Mouse (Mus musculus): ENCODE measurements at regions not wholly inside any gene's neighbourhood (a gene's known extent, or its start where the extent isn't known, plus 50 kb on each side); places are given as distances from the start of the nearest gene placed in this dataset.
"Not testable (repeated sequence)": the region's sequence is repeated elsewhere in the genome, so short reads cannot be mapped to it uniquely, and the experiment has no call there.

GRCm38 (mm10) chr2:48315306-48315705, 498.6 kb upstream of the Acvr2a start:
- ATAC-seq (replicated peaks; ENCODE audit: insufficient number of reproducible peaks, low FRiP score, low TSS enrichment, poor library complexity, severe bottlenecking) = 0 out of 2 replicates have a peak, but pooled peaks have one; percentile 35

DNA sequence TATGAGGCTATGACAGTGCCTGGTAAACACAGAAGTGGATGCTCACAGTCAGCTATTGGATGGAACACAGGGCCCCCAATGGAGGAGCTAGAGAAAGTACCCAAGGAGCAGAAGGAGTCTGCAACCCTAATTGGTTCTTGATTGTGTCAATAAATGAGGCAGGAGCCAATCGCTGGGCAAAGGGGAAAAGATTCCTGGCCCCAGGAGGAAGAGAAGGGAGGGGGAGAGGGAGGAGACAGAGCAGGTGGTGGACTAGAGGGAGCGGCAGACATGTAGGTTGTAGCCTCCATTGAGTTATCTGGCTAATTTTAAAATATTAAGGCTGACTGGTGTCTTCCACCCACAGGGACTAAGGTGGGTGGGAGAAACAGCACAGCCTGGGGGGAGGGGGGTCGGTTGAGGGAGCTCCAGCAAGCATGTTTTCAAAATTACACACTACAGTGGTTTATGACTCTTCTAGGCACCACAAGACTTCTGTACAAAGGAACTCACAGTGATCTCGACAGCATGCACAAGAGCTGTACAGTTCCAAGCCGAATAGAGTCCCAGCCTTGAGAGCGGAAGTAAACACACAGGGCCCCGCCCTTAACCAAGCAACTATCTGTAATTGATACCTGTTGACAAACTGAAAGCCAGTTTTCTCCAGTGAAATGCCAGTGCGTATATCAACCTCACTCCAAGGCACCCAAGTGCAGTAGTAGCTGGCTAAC, 497.6 kb upstream of the Acvr2a start:
- ATAC-seq (replicated peaks; ENCODE audit: insufficient number of reproducible peaks, low FRiP score, low TSS enrichment, poor library complexity, severe bottlenecking) = no peak

DNA sequence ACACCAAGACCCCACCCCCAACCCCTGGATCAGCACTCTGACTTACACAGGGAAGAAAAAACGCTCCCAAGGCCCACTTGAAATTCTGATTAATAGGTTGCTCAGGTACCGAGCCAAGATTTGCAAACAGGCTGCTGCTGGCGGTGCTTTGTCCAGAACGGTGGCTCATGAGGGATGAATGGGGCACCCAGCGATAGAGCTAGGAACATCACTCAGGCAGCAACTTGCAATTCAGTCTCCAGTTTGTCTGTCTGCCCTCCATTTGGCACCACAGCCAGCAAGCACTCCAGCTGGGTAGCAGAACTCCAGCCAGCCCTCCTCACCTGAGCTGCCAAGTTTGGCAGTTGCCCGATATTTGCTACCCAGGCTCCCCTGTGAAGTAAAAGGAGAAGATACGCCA, 496.1 kb upstream of the Acvr2a start:
- no peak for ATAC-seq (replicated peaks; ENCODE audit: insufficient number of reproducible peaks, low FRiP score, low TSS enrichment, poor library complexity, severe bottlenecking)

DNA sequence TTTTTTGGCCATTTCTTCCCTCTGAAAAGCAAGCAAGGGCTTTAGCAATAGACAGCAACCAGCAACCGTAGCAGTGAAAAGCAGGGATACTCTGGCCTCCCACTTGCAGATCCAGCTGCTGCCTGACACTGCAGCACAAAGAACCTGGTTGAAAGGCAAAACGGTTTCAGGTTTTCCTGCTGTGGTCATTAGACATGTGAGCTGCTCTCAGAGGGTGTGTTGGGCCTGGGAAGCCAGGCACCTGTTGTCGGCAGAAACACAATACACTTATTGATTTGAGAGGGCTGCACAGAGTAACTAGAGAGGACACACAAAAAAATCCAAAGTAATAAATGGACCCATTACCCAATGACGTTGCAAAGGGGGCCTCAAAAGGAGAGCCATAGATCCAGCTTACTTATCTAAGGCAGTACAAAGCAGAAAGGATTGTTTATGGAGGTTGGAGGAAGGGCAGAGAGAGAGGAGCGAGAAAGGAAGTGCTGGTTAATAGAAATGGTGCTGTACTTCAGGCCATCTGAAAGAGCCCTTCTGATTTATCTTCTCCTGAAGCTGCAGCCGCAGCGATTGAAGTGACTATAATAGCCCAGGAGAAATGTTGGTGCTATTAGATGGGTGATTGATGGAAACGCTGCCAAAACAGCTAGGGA, 495.4 kb upstream of the Acvr2a start:
- ATAC-seq (replicated peaks; ENCODE audit: insufficient number of reproducible peaks, low FRiP score, low TSS enrichment, poor library complexity, severe bottlenecking) = no peak

DNA sequence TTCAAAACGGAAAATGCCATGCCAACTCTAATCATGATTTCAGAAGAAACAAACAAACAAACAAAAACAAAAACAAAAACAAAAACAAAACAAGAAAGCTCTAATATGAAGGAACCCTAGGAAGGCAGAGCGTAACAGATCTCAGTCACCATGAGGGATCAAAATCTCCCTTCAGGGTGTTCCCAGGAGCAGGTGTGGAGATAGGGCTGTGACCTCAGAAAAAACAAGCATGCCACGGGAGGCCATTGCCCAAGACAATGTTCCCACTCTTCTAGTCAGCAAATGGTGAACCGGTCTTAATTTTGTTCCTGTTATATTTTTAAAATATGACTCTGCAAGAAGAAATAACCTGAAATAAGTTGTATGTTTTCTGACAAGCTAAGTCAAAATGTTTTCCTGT, 492.4 kb upstream of the Acvr2a start:
- no peak for ATAC-seq (replicated peaks; ENCODE audit: insufficient number of reproducible peaks, low FRiP score, low TSS enrichment, poor library complexity, severe bottlenecking)

GRCm38 (mm10) chr2:48322278-48322677, 491.6 kb upstream of the Acvr2a start:
- ATAC-seq (replicated peaks; ENCODE audit: insufficient number of reproducible peaks, low FRiP score, low TSS enrichment, poor library complexity, severe bottlenecking) = peak; percentile 89

- ATAC-seq (replicated peaks; ENCODE audit: insufficient number of reproducible peaks, low FRiP score, low TSS enrichment, poor library complexity, severe bottlenecking) = no peak
Measured at GRCm38 (mm10) chr2:48328204-48328603, 485.7 kb upstream of the Acvr2a start.

GRCm38 (mm10) chr2:48332783-48333182, 481.1 kb upstream of the Acvr2a start:
- no peak for ATAC-seq (replicated peaks; ENCODE audit: insufficient number of reproducible peaks, low FRiP score, low TSS enrichment, poor library complexity, severe bottlenecking)

GRCm38 (mm10) chr2:48348021-48348420, 465.9 kb upstream of the Acvr2a start:
- no peak for ATAC-seq (replicated peaks; ENCODE audit: insufficient number of reproducible peaks, low FRiP score, low TSS enrichment, poor library complexity, severe bottlenecking)

DNA sequence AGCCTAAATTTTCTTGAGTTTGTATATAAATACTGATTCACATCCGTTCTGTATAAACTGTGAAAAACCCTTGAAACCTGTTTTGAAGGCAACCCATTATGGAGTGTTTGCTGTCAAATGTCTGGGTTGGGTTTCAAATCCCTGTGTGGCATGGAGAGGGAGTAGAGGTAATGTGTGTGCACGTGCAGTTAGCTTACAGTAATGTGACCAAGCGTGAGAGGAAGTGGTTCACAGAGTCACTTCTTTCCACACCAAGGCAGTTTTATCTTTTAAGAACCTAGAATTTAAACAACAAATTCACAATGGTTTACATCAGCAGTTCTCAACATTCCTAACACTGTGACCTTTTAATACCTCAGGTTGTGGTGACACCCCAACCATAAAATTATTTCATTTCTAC, 464.1 kb upstream of the Acvr2a start:
- no peak for ATAC-seq (replicated peaks; ENCODE audit: insufficient number of reproducible peaks, low FRiP score, low TSS enrichment, poor library complexity, severe bottlenecking)

DNA sequence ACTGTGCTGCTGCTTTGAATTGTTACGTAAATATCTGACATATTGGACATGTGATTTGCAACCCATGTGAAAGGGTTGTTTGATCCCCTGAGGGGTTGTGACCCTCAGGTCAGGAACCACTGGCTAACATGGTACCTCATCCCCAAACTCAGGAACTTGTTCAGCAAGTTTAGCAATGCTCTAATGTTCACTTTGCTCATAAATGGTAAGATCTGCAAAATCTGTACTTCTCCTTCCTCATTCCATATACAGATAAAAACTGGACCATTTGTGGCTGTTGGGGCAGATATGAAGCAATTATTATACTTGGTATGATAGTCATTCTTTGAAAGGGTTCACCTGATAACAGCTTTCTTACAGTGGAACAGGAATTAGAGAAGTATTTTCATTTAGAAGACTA, 463.7 kb upstream of the Acvr2a start:
- no peak for ATAC-seq (replicated peaks; ENCODE audit: insufficient number of reproducible peaks, low FRiP score, low TSS enrichment, poor library complexity, severe bottlenecking)

- not testable (repeated sequence) for ATAC-seq (replicated peaks; ENCODE audit: insufficient number of reproducible peaks, low FRiP score, low TSS enrichment, poor library complexity, severe bottlenecking)
Measured at GRCm38 (mm10) chr2:48371572-48371971, 442.3 kb upstream of the Acvr2a start.

- no peak for ATAC-seq (replicated peaks; ENCODE audit: insufficient number of reproducible peaks, low FRiP score, low TSS enrichment, poor library complexity, severe bottlenecking)
Measured at GRCm38 (mm10) chr2:48373086-48373485, 440.8 kb upstream of the Acvr2a start.

- no peak for ATAC-seq (replicated peaks; ENCODE audit: insufficient number of reproducible peaks, low FRiP score, low TSS enrichment, poor library complexity, severe bottlenecking)
Measured at GRCm38 (mm10) chr2:48374302-48374701, 439.6 kb upstream of the Acvr2a start.

DNA sequence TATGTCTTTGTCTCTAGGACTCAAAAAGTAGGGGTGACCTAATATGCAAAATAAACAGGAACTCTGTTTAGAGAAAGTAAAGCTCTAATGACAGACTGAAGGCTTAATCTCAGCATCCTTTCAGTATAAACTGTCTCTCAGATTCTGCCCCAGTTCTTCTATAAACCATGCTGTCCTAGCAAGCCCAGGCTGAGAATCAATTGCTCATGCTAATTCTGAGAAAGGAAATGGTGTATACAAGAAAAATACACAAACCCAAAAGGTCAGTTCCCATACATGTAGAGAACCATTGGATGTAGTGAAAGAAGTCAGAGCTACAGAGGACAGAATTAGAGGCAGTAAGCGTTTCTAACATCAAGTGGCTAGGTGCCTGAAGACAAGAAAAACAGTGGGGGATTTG, 435.7 kb upstream of the Acvr2a start:
- no peak for ATAC-seq (replicated peaks; ENCODE audit: insufficient number of reproducible peaks, low FRiP score, low TSS enrichment, poor library complexity, severe bottlenecking)

DNA sequence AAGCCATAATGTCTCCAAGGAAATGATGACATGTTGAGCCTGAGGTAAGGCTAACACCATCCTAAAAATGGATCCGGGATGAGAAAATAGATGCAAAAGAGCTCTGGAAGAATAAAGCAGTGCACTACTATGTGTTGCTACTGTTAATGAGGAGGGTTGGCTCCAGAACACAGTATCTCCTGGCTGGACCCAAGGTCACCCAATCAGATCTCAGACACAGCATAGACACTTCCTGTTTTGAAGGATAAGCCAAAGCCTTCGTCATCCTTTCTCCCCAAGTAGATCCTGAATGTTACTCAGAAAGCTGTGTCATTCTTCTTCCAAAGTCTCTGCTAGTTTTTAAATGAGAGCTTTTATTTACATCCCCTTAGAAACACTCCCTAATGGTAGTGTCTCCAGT, 435.2 kb upstream of the Acvr2a start:
- ATAC-seq (replicated peaks; ENCODE audit: insufficient number of reproducible peaks, low FRiP score, low TSS enrichment, poor library complexity, severe bottlenecking) = no peak

GRCm38 (mm10) chr2:48380140-48380539, 433.8 kb upstream of the Acvr2a start:
- ATAC-seq (replicated peaks; ENCODE audit: insufficient number of reproducible peaks, low FRiP score, low TSS enrichment, poor library complexity, severe bottlenecking) = no peak

- ATAC-seq (replicated peaks; ENCODE audit: insufficient number of reproducible peaks, low FRiP score, low TSS enrichment, poor library complexity, severe bottlenecking) = no peak
Measured at GRCm38 (mm10) chr2:48380786-48381185, 433.1 kb upstream of the Acvr2a start.

DNA sequence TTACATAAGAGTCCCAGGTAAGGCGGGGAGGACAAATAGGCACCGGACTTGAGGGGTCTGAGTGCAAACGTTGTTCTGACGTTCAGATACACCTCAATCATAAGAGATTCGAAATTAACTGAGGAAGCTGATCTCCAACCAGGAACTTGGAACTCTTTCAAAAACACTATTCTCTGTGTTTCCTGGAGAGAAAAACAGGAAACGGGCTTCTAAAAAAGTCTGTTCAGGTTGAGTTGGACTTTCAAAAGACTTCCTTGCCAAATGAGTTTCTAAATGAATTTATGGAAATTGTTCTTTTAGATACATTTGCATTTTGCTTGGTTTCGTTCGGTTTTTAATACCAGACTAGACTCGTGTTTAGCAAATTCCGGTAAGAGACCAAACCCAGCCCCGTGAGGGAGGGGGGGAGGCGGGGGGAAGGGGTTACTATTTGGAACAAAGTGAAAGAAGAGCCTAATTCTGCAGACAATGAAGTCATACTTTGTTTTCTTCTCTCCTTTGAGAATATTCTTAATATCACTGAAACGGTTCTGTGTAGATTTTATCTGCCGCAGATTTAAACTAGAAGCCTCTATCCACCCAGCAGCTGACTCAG, 432.3 kb upstream of the Acvr2a start:
- ATAC-seq (replicated peaks; ENCODE audit: insufficient number of reproducible peaks, low FRiP score, low TSS enrichment, poor library complexity, severe bottlenecking) = no peak

DNA sequence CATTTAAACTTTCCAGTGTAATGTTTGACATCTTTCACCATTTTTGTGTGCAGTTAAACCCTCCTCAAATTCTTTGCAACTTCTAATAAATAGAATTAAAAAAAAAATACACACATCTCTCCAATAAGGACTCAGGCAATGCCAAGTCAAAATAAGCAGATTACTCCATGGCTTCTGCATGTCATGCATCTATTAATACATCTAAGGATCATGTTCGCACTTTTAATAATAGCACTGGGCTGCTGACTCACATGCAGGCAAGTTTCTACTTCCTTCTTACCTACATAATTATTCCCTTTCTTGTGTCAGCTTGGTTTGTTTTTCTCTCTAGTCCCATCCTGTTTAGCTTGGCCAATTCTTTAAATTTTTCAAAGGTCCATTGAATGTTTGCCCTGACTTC, 415.4 kb upstream of the Acvr2a start:
- no peak for ATAC-seq (replicated peaks; ENCODE audit: insufficient number of reproducible peaks, low FRiP score, low TSS enrichment, poor library complexity, severe bottlenecking)

Data from monocyte, adult 5-6 weeks (primary cell).